Mouse (Mus musculus) cortical plate, adult 2 months (tissue): Measurements from ENCODE around the gene Hoxc6.

Experiments used
- CTCF ChIP-seq: fragments of 200-500 bp; IDR thresholded peaks from 2 replicates; pipeline ENCODE4 v1.5.1; 2011; ENCODE audit warnings: mild to moderate bottlenecking, control low read depth, low read length; ENCODE audit not compliant: insufficient read depth; ENCODE audit errors: extremely low read depth
- POLR2A ChIP-seq: fragments of 200-500 bp; IDR thresholded peaks from 2 replicates; pipeline ENCODE4 v1.6.1; 2011; ENCODE audit warnings: mild to moderate bottlenecking, low read length, control low read depth; ENCODE audit not compliant: insufficient read depth; ENCODE audit errors: extremely low read depth

GRCm38 (mm10) chr15:103002821-103003448, 4.9 kb downstream of the Hoxc6 start:
- no peak for TF ChIP-seq CTCF
- no peak for TF ChIP-seq POLR2A
